ENCODE assay signal across 9 mouse cellular contexts in genomic region chr7:92630167-92630566, GRCm38 (mm10). TPM values are rescaled to one million over a fixed set of nuclear protein-coding genes. Genes with fewer than 3 reads are reported as not detected.
DNase-seq lines count a peak whose midpoint lies in the region; ATAC-seq and TF ChIP-seq lines count a peak whose summit lies in the region.
"Had no signal": no experiment of that assay in that cellular context is flagged by ENCODE, and none has a peak within 500 bp of the region (broad histone marks: within the 10 kb centered on the region; RNA-seq: fewer than 3 reads in every experiment).

No protein-coding gene starts in this region.

- WGBS in hindbrain, embryonic 14.5 days: 39% methylated on average over 2 of the region's 2 CpGs
- WGBS in hindbrain, embryonic 13.5 days: 47% methylated on average over 2 of the region's 2 CpGs
- WGBS in limb, embryonic 10.5 days: 56% methylated on average over 2 of the region's 2 CpGs

- H3K36me3 ChIP-seq in hindbrain, embryonic 14.5 days (replicated peaks; ENCODE audit: control insufficient read depth, insufficient read depth): no peaks in the 10 kb centered on the region
- no peaks in the 10 kb centered on the region for H3K36me3 ChIP-seq in hindbrain, embryonic 13.5 days
- H3K36me3 ChIP-seq in limb, embryonic 10.5 days: no peaks in the 10 kb centered on the region
- H3K36me3 ChIP-seq: embryonic facial prominence, embryonic 15.5 days had no signal

- DNase-seq in CD4-positive, CD25-positive, alpha-beta regulatory T cell, adult 2 months (ENCODE audit: low read depth, low spot score): peak; percentile 39
- peak; percentile 44 for DNase-seq in hindbrain, embryonic 14.5 days (ENCODE audit: low spot score)
- peak; percentile 73 for DNase-seq in 3T3-L1 (ENCODE audit: low read depth, low spot score)
- peak; percentile 40 for DNase-seq in retina, postnatal 1 day
- no peak for DNase-seq in limb, embryonic 10.5 days (ENCODE audit: low spot score)

- peak; percentile 48; the same call in 1 of the 2 replicates for TF ChIP-seq CTCF in cortical plate, adult 2 months (IDR thresholded peaks at IDR 0.05; ENCODE audit: extremely low read depth, insufficient read depth, low read length)

- TF ChIP-seq POLR2A in cortical plate, adult 2 months (IDR thresholded peaks at IDR 0.05; ENCODE audit: extremely low read depth, insufficient read depth, low read length): no peak

- no peaks in the 10 kb centered on the region for H3K4me1 ChIP-seq in hindbrain, embryonic 14.5 days (replicated peaks; ENCODE audit: control insufficient read depth, insufficient read depth, low read length)
- no peaks in the 10 kb centered on the region for H3K4me1 ChIP-seq in hindbrain, embryonic 13.5 days (replicated peaks)
- no peaks in the 10 kb centered on the region for H3K4me1 ChIP-seq in cortical plate, adult 2 months (ENCODE audit: control insufficient read depth, insufficient read depth, low read length)
- no peaks in the 10 kb centered on the region for H3K4me1 ChIP-seq in limb, embryonic 10.5 days
- H3K4me1 ChIP-seq: embryonic facial prominence, embryonic 15.5 days had no signal

- H3K27ac ChIP-seq in hindbrain, embryonic 14.5 days: no peak overlapping the region
- no peak overlapping the region for H3K27ac ChIP-seq in hindbrain, embryonic 13.5 days
- no peak overlapping the region for H3K27ac ChIP-seq in cortical plate, adult 2 months (ENCODE audit: insufficient read depth, low read length)
- no peak overlapping the region for H3K27ac ChIP-seq in limb, embryonic 10.5 days
- H3K27ac ChIP-seq: embryonic facial prominence, embryonic 15.5 days had no signal

- no peaks in the 10 kb centered on the region for H3K9me3 ChIP-seq in hindbrain, embryonic 14.5 days (ENCODE audit: control insufficient read depth, low read length)
- no peaks in the 10 kb centered on the region for H3K9me3 ChIP-seq in hindbrain, embryonic 13.5 days
- H3K9me3 ChIP-seq in limb, embryonic 10.5 days (replicated peaks): no peaks in the 10 kb centered on the region
- H3K9me3 ChIP-seq: embryonic facial prominence, embryonic 15.5 days had no signal

- no peak overlapping the region for H3K9ac ChIP-seq in hindbrain, embryonic 14.5 days
- H3K9ac ChIP-seq in hindbrain, embryonic 13.5 days: no peak overlapping the region
- H3K9ac ChIP-seq: embryonic facial prominence, embryonic 15.5 days had no signal

- ATAC-seq in CD4-positive, CD25-positive, alpha-beta regulatory T cell, adult 4 months: no peak
- ATAC-seq in hindbrain, embryonic 14.5 days (ENCODE audit: low FRiP score): no peak
- ATAC-seq in hindbrain, embryonic 13.5 days (ENCODE audit: low FRiP score): no peak

- H3K4me2 ChIP-seq in hindbrain, embryonic 14.5 days (replicated peaks): no peak overlapping the region
- H3K4me2 ChIP-seq in hindbrain, embryonic 13.5 days: no peak overlapping the region
- H3K4me2 ChIP-seq: embryonic facial prominence, embryonic 15.5 days had no signal

- H3K4me3 ChIP-seq in hindbrain, embryonic 14.5 days (replicated peaks; ENCODE audit: low read length): no peak overlapping the region
- no peak overlapping the region for H3K4me3 ChIP-seq in hindbrain, embryonic 13.5 days
- H3K4me3 ChIP-seq in cortical plate, adult 2 months (ENCODE audit: insufficient read depth, low read length): no peak overlapping the region
- no peak overlapping the region for H3K4me3 ChIP-seq in limb, embryonic 10.5 days
- H3K4me3 ChIP-seq: embryonic facial prominence, embryonic 15.5 days had no signal

- H3K27me3 ChIP-seq in hindbrain, embryonic 14.5 days (ENCODE audit: control insufficient read depth, insufficient read depth, low read length): no peaks in the 10 kb centered on the region
- no peaks in the 10 kb centered on the region for H3K27me3 ChIP-seq in hindbrain, embryonic 13.5 days
- no peaks in the 10 kb centered on the region for H3K27me3 ChIP-seq in limb, embryonic 10.5 days (ENCODE audit: low read depth, poor library complexity, severe bottlenecking)
- H3K27me3 ChIP-seq: embryonic facial prominence, embryonic 15.5 days had no signal

RNA-seq across cellular contexts. Expression of gene Ankrd42, which starts 6.8 kb away (rescaled TPM):
- under 1 TPM in 1 of 2 experiments, not detected in 1; 0.16 TPM for polyA plus RNA-seq in CD4-positive, CD25-positive, alpha-beta regulatory T cell, adult 4 months (2017; shearing (Covaris generic))
- polyA plus RNA-seq in hindbrain, embryonic 14.5 days (2014; fragmentation: Nextera tagmentation; extraction: Ambion mirVana): 17.1 and 21.0 TPM in 2 replicates
- 17.2 and 18.8 TPM in 2 replicates for polyA plus RNA-seq in hindbrain, embryonic 13.5 days (2015; fragmentation: Nextera tagmentation; extraction: Ambion mirVana)
- 11.8 and 14.0 TPM in 2 replicates for polyA plus RNA-seq in cortical plate, adult 2 months (2012; rRNA removed)
- polyA plus RNA-seq in limb, embryonic 10.5 days (2016; fragmentation: Nextera tagmentation; extraction: Ambion mirVana): 6.4 and 10.3 TPM in 2 replicates

RNA-seq across cellular contexts. Expression of gene Pcf11, which starts 39.6 kb away (rescaled TPM):
- polyA plus RNA-seq in CD4-positive, CD25-positive, alpha-beta regulatory T cell, adult 4 months (2017; shearing (Covaris generic)): 10 to 100 TPM; 37.9 to 42.7 TPM
- 15.8 and 18.0 TPM in 2 replicates for polyA plus RNA-seq in hindbrain, embryonic 14.5 days (2014; fragmentation: Nextera tagmentation; extraction: Ambion mirVana)
- polyA plus RNA-seq in hindbrain, embryonic 13.5 days (2015; fragmentation: Nextera tagmentation; extraction: Ambion mirVana): 22.2 and 23.1 TPM in 2 replicates
- polyA plus RNA-seq in cortical plate, adult 2 months (2012; rRNA removed): 27.1 and 29.8 TPM in 2 replicates
- polyA plus RNA-seq in limb, embryonic 10.5 days (2016; fragmentation: Nextera tagmentation; extraction: Ambion mirVana): 15.8 and 22.4 TPM in 2 replicates
